Mouse (Mus musculus): Measurements from ENCODE around the gene Map3k11. TPM values are rescaled to one million over a fixed set of nuclear protein-coding genes. Genes with fewer than 3 reads are reported as not detected.

Map3k11 gene
- total RNA-seq, 2 experiments from 2014 or later: 21.5 to 25.2 TPM

DNA sequence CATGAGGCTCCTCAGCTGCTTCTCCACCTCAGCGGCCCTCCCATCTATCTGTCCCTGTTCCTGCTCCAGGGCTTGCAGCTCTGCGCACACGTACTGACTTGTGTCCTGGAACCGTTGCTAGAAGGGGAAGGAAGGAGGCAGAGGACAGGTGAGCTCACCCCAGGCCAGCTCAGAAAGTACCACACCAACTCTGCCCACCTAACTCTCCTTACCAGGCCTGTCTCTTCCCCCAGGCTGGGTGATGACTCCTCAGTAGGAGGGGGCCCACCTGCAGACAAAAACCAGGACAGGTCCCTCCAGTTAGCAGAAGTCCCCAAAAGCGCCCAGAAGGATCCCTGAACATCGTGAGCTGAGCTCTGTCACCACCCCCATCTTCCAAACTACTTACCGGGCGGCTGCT lies 22.0 kb downstream of the Map3k11 start:
- no peak for DNase-seq

DNA sequence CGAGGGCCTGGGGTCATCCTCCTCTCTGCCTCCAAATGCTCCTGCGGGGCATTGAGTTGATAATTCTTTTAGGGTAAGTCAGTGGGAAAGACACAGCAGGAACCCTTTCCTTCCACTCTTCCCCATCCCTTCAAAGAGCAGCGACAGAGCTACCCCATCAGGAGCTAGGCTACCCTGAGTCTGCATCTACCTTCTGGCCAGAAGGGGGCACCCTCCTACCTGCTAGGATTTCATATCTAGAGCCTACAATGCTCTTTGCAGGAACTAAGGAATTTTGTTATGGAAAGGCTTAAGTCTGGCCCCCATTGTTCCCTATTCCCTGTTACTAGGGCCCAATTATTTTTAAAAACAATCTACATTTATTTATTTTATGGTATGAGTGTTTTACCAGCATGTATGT lies 22.7 kb downstream of the Map3k11 start:
- DNase-seq: peak; percentile 81 to 84

DNA sequence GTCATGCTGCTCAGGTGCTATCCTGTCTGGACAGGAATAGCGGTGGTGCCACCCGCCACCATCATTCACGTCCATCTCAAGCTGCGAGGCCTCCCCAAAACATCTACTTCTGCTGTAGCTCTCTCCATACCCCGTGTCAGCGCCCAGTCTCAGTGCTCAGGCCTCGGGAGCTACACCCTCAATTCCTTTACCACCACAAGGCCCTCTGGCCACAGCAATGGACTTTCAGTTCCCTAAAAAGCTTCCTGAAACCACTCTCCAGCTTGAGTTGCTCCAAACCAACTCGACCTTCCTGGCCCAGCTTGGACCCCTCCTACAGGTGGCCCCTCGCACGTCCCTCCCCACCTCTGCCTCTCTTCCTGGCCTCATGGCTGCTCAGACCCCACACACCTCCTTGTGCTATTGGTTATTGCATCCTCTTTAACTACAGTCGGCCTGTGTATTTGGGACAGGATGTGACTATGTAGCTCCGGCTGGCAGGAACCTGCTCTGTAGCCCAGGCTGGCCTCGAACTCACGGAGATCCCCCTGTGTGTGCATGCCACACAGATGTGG lies 23.4 kb downstream of the Map3k11 start:
- DNase-seq: peak in 1 of 2 experiments; percentile 62

DNA sequence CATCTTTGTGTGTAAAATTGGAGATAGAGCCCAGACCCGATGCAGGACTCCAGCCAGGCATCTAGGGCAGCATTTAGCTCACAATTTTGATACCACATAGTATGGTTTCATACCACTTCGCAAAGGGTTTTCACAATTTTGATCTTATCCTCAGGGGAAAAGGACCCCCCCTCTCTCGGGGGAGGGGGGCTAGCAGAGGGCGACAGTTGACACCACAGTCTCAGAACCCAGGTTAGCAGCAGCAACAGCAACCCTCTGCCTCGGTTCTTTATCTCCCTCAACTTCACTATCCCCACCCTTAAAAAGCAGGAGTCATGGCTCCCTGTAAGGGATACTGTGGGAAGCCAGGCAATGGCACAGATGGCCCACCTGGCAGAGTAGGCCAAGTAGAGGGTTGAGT lies 24.7 kb downstream of the Map3k11 start:
- no peak for DNase-seq

DNA sequence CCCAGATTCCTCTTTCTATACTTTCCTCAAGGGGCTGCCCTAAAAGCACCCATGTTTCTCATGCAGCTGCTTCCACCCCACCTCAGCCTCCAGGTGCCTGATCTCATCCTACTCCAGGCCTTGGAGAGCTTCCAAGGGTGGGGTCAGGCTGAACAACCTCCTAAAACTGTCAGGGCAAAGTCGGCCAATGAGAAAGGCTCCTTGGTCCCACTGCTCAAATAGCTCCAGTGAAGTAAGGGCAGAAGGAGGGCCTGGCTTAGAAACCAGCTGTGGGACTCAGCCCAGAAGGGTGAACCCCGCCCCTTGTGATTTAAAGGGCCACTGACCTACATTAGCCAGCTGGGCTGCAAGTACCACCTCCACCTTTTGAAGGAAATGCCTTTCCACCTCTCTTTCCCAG lies 25.2 kb downstream of the Map3k11 start:
- DNase-seq: peak; percentile 86 to 91

DNA sequence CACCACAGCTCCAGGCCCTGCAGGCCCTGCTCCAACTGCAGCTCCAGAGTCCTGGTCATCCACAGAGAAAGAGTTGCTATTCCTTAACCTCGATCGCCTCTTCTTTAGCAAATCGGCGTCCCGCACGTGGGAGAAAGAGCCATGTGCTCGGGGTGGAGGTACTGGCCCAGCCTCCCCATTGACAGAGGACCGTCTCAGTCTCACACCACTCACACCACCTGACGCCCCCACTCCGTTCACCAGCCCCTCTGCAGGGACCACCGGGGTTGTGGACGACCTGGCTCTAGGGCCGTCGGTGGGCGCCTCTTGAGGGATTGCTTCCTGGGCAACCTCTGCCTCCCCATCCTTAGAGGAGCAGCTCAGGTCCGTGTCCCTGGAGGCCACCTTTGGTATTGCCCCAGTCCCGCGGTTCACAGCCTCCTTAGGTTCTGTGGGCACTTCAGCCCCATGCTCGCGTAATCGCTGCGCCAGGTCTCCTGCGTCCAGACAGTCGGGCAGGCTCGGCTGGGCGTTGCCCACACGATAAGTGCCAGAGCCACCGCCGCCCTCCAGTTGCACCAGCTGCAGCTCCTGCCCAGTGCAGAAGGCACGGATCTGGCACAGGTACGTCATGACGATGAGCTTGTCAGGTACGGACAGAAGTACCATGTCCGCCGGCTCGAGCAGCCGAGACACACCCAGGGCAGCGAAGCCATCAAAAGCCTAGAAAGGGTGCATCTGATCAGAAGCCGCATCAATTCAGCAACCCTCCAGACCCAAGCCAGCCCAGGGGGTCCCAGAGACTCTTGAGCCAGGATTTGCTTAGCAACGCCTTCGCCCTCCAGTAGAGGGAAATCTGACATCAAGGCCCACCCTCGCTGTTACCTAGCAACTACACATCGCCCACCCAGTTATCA lies 27.5 kb downstream of the Map3k11 start:
- no peak for DNase-seq

DNA sequence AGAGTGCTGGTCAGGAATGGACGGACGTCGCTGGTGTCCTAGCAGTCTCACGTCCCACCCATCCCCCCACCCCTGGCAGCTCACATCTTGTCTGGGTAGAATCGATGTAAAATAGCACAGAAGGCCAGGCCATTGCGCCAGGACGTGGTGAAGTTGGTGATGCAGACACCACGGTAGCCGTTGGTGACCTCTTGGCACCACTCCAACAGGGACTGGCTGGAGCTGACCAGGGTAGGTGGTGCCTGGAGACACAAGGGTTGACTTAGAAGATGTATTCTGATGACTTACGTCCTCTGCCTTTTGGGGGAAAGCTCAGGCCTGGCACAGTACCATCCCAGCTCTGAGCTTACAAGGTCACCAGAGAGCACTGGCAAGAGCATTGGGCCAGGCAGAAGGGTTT lies 28.4 kb downstream of the Map3k11 start:
- no peak for DNase-seq

DNA sequence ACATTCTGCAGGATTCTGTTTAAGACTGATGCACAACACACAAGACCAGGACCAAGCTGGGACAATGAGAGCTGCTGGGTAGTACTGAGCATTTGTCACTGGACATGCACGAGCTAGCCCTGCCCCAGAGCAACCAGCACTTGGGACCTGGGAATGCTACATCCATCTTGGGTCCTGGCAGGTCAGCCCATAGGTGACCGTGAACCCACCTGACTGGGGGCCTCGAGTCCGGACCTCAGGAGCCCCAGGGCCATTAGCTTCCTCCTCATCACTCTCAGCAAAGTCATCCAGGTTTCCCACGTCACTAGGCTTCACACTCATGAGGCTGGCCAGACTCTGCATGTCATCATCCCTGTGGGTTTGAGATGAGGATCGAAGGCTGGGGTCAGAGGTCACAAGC lies 32.7 kb downstream of the Map3k11 start:
- DNase-seq: no peak

DNA sequence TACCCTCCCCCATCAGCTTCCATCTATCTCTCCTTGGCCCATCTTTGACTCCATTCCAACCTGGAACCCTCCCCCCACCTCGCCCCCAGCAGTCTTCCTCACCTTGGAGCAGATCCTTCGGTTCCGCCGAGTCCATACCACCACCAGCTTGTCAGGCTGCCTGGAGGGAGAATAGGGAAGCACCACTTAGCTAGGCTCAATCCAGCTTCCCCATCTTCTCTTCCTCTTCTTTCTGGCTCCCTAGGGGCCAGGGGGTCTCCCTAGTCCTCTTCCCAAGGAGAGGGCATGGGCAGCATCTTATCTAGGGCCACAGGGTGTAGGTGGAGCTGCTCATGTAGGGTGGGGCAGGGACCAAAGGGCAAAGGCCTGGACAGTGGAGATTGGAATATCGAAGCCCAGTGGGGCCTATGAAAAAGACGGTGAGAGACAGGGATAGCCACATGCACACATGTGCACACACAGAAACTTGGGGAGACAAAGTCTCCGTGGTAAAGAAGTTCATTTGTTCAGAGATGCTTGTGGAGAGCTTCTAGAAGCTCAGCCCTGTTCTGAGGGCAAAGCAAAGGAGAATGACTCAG lies 34.4 kb downstream of the Map3k11 start:
- no peak for DNase-seq

DNA sequence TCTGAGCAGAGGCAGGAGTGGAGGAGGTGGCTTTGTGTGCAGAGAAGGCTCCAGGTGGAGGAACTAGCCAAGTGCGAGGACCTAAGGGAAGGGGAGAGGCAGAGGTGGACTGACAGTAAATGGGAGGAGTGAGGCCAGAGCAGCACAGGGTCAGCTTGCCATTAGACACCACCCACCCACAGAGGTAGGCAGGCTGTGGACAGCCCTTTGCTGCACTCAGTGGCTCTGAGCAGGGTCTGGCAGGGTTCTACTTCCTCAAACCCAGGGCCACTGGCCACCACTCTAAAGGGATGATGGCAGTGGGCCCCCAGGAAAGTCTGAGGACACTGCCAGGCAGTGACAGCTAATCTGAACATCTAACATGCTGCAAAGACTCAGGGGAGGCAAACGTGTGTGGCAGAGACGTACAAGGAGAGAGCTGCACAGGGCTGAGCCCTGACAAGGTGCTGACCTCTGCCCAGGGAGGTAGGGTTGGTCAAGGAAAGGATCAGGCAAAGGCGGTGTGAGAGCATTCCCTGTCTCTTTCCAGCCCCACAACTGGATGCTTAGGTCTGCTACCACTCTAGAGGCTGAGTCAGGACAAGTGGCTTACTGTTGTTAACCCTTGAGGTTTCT lies 35.5 kb downstream of the Map3k11 start:
- no peak for DNase-seq

DNA sequence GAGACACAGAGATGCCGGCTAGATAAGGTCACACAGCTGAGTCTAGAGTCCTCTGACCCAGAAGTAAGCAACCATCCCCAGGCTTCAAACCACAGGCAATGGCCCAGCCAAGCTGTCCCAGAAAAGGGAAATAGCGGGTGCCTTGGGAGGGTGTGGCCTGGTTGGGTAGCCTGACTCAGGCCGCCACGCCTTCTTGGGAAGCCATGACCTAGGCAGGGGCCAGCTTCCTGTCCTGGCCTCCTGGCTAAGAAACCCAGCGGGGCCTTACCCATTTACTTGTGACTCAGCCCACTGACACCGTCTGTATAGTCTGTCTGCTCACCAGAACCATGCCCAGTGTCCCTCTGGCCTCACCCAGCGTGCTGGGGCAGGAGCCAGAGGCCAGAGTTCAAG lies 36.0 kb downstream of the Map3k11 start:
- peak; percentile 90 to 95 for DNase-seq

DNA sequence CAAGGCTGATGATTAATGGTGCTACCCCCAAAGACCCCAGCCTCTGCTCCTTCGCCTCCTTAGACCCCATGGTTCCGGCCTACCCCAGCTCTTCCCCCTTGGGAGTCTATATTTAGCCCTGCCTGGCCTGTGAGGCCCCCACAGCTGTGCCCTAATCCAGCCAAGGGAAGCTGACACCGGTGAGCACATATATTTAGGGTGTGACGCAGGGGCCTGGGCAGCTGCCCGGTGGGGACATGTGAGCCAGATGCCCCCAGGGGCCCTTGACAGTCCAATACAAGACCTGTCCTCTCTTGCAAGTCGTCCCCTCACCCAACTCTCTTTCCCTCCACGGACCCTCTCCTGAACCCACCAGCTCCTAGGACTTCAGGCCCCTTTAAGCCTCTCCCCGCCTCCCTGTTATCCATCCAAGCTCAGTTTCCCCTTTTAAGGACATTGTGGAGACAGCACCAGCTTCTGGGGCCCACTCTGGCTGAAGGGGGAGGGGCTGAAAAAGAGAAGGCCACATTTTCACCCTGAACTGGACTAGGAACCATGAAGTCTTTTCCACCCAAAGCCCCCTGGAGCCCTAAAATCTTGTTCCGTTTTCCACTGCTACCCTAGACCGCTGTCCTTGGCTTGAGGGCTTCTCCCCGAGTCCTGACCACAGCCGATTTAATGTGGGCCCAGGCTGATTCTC lies 36.6 kb downstream of the Map3k11 start:
- DNase-seq: peak; percentile 89

DNA sequence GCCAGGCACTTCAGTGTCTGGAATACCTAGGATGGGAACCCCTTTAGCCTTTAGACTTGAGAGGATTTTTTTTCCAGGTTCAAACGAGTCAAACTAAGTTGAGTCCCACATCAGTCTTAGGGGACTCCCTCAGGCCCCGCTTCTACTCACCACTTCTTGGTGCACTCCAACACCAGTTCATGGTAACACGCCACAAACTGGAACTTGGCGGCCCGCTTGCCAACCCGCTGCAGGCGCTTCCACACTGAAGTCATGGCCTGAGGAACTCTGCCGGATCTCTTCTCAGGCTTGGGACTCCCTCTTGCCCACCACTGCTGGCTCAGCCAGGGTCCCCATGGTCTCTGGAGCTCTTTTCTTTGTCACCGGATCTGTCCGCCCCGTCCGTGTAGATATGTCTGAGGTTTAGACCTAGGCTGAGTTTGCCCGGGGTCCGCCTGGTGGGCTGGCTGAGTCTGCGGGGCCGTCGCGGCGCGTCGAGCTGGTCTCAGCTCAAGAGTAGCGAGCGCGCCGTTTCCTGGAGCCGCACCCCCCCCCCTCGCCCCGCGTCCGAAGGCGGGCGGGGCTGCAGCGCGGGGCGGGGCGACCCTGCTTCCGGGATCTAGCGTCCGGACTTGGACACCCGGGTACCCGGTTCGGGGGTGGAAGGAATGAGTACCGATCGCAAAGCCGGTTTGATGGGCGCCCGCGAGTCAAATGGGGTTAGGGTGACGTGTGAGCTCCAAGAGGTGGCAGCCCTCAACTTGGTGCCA lies 37.4 kb downstream of the Map3k11 start, which contains the start of gene Ehbp1l1:
Gene Ehbp1l1, minus strand, starts transcription at position 551 of the 749 bp plus-strand sequence.
- peak; percentile 87 to 88 for DNase-seq

DNA sequence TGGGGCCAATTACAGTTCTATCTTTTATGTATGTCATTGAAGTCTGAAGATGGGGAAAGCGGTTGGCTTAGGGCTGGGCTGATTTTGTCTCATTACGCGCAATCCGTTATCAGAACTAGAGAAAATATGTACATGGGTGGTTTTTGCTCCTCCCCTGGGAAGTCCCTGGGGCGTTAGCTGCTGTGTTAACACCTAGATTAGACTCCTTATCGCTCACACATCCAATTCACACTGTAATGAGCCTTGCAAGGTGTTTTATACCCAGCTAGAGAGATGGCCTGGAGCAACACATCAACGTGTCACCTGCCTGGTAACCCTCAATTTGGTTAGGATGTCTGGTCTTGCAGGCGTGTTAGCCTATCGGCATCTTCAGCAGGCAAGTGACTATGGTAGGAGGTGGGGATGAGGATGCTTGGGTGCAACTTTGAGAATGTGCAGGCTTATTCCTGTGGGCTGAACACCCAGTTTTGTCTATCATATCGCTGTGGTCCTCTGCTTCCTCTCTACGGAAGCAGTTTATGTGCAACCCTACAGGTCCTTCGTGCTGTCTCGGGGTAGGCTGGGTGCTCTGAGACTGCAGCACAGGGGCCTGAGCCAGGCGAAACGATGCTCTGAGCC lies 38.5 kb downstream of the Map3k11 start:
- DNase-seq: peak; percentile 56 to 57

DNA sequence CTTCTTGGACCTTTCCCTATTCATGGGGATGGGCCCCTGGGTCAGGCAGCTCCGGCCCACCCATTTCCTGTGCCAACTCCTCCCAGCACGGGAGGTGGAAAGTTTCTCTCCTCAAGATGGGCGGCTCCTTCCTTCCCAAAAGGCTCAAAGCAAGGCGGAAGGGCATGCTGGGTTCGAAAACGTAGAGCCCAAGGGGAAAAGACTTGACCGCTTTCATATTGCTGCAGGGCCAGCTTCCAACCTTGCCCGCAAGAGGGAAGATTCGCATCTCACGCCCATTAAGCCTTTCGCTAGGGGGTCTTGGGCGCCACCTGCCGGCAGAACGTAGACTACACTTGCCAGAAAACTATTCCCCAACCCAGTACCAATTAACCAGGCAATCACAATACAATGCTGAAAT lies 39.2 kb downstream of the Map3k11 start:
- DNase-seq: peak; percentile 92 to 97

DNA sequence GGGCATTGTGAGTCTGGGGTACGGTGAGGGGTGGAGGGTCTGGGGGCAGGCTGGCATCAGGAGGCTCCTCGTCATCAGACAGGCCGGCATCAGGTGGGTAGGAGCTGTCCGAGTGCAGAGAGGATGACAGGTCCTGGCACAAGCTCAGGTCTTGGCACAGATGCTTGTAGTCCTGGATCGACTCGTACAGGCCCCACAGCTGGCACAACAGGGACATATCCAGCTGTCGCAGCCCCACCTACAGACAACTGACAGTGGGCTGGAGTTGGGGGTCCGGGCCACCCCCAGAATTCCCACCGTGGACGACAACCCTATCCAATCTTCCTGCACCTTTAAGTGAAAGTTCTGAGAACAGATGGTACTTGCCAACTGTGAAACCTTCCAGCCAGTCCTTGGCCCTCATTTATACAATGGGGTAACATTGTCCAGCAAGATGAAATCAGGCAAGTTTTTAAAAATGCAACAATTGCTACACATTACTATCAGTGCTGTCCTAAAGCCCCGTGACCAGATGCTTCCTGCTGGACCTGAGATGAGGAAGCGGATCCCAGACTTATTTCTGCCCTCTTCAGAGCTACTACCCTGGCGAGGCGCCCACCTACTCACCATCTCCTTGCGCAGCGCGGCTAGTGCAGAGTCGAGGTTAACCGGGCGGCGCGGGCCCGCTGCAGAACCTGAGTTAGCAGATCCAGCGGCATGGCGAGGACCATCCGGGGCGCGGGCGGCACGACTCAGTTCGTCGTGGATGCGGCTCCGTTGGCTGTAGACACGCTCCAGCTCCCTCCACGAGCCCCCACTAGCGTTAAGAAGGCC lies 40.3 kb downstream of the Map3k11 start:
- DNase-seq: peak; percentile 63 to 72

DNA sequence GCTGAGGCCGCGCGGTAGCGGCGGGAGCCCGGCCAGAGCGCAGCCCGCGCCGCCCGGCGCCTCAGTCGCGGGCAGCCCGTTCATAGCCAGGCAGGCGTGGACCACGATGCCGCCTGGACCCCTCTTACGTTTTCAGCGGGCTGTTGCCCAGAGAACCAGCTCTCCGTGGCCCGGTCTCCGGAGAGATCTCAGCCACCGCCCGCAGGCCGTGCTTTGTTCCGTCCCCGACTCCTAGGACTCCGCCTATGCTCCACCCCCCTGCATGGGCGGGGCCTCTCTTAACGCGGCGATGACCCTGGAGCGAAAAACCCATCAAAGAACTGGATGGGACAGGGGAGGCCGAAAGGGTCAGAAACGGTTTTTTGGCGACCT lies 40.9 kb downstream of the Map3k11 start, which contains the start of gene Fam89b:
Gene Fam89b, minus strand, starts transcription at position 210 of the 372 bp plus-strand sequence.
- peak; percentile 94 to 97 for DNase-seq

DNA sequence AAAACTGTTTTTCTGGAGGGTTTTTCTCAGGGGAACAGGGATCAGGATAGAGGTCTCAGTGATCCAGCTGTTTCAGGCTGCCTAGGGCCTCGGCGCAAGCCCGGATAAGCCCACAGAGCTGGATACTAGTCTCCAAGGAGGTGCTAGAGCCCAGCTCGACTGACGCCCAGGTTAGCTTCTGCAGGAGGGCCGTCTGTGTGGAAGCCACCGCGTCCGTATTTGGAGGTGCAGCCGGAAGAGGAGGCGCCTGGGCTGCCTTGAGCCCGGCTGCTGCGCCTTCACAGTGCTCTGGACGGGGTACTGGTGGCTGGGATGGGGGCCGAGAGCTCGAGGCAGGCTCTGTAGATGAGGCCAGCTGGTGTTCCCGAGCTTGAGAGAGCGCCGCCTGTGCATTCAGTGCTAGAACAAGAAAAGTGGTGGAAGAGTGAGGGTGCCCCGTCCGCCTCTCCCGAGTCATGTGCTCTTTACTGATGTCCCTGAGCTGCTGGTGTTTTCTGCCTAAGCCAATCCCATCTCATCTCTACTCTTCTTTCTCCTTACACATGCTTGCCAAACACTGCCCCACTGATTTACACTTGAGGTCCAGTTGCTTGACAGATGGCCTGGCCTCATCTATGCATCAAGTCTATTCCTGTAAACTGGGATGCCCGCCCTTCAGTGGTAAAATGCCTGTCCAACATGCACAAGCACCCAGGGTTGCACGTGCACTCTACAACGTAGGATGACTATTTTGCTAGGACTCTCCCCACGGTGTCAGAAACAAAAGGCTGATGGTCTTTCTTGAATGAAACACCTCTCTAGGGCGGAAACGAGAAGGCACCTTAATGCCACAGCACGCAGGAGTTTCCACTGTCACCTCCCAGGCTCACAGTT lies 42.0 kb downstream of the Map3k11 start:
- no peak for DNase-seq

Measured in heart, adult 18-20 months (tissue).